Mouse (Mus musculus) cortical plate, adult 2 months (tissue): ENCODE results near the gene Bbc3.

Source experiments
- CTCF ChIP-seq: fragments of 200-500 bp; IDR thresholded peaks from 2 replicates; pipeline ENCODE4 v1.5.1; 2011; ENCODE audit warnings: mild to moderate bottlenecking, control low read depth, low read length; ENCODE audit not compliant: insufficient read depth; ENCODE audit errors: extremely low read depth
- POLR2A ChIP-seq: fragments of 200-500 bp; IDR thresholded peaks from 2 replicates; pipeline ENCODE4 v1.6.1; 2011; ENCODE audit warnings: mild to moderate bottlenecking, low read length, control low read depth; ENCODE audit not compliant: insufficient read depth; ENCODE audit errors: extremely low read depth

DNA sequence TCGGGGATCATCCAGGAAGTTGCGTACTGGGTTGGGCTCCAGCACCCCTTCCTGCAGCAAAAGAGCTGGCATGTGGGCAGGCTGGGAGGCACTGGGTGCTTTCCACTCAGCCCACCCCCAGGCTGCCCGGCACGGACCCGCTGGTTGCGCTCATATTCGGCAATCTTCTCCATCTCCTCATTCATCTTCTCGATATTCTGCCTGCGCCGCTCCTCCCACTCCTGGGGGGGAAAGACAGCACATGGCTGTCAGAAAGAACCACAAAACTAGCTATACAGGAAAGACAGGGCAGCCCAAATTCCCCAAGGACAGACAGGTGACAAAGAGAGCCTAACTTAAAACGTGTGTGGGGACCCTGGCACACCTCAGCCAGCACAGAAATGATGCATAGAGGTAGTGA, 27.5 kb upstream of the Bbc3 start:
- TF ChIP-seq CTCF = no peak
- TF ChIP-seq POLR2A = no peak
